Mouse (Mus musculus): ENCODE data around the gene Ccdc113. TPM values are rescaled to one million over a fixed set of nuclear protein-coding genes. Genes with fewer than 3 reads are reported as not detected.
"Not testable (repeated sequence)": the region's sequence is repeated elsewhere in the genome, so short reads cannot be mapped to it uniquely, and the experiment has no call there.

Ccdc113 gene
- polyA plus RNA-seq, 1 experiment from 2014 or later, result not detected

DNA sequence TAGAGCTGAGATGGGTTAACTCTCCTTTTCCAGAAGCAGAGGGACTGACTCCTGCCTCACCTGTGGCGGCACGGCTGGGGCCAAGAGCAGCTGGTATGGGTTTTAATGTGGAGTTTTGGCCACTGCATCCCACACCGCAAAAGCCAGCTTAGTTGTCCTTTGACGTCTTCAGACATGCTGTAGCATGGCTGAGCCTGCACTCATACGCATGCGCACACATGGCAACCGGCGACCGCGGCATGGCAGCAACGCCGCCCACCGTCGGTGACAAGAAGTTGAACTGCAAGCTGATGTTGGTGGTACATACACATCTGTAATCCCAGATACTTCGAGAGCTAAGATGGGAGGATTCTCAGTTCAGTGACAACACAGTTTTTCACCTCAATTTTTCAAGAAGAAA is 67.4 kb downstream of the Ccdc113 start:
- Histone ChIP-seq H3K27me3 (ENCODE audit: control insufficient read depth, insufficient read depth, low read length) (no peaks in the 10 kb centered on the region), H3K27ac (ENCODE audit: low read length) (no peak overlapping the region), H3K4me3 (ENCODE audit: low read depth, low read length) (no peak overlapping the region), H3K4me2 (replicated peaks; ENCODE audit: low read depth, low read length) (no peak overlapping the region), H3K9ac (replicated peaks; ENCODE audit: low read depth, low read length) (no peak overlapping the region), H3K9me3 (ENCODE audit: control insufficient read depth, low read depth, low read length) (no peaks in the 10 kb centered on the region), H3K36me3 (ENCODE audit: control insufficient read depth, insufficient read depth, low read length) (no peaks in the 10 kb centered on the region), H3K4me1 (ENCODE audit: control insufficient read depth, insufficient read depth, low read length) (no peaks in the 10 kb centered on the region)
- WGBS, result 78% methylated on average over 15 of the region's 15 CpGs
- no peak for ATAC-seq (ENCODE audit: insufficient number of reproducible peaks, insufficient read depth, low FRiP score, low read depth)

DNA sequence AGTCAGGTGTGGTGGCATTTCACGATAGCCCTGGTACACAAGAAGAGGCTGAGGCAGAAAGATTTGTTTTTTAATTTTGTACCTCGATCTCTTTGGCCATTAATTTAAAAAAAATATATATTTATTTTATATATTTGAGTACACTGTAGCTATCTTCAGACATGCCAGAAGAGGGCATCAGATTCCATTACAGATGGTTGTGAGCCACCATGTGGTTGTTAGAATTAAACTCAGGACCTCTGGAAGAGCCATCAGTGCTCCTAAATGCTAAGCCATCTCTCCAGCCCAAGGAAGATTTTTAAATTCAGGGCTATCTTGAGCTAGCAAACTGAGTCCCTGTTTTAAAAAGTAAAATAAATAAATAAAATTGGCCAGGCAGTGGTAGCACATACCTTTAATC is 68.3 kb downstream of the Ccdc113 start:
- no peaks in the 10 kb centered on the region for H3K4me1 ChIP-seq (ENCODE audit: control insufficient read depth, insufficient read depth, low read length)
- H3K36me3 ChIP-seq (ENCODE audit: control insufficient read depth, insufficient read depth, low read length), result no peaks in the 10 kb centered on the region
- H3K4me2 ChIP-seq (replicated peaks; ENCODE audit: low read depth, low read length), result no peak overlapping the region
- H3K27me3 ChIP-seq (ENCODE audit: control insufficient read depth, insufficient read depth, low read length), result no peaks in the 10 kb centered on the region
- no peak overlapping the region for H3K27ac ChIP-seq (ENCODE audit: low read length)
- no peak overlapping the region for H3K4me3 ChIP-seq (ENCODE audit: low read depth, low read length)
- 79% methylated on average over 2 of the region's 2 CpGs for WGBS
- no peak overlapping the region for H3K9ac ChIP-seq (replicated peaks; ENCODE audit: low read depth, low read length)
- H3K9me3 ChIP-seq (ENCODE audit: control insufficient read depth, low read depth, low read length), result no peaks in the 10 kb centered on the region
- ATAC-seq (ENCODE audit: insufficient number of reproducible peaks, insufficient read depth, low FRiP score, low read depth), result no peak

DNA sequence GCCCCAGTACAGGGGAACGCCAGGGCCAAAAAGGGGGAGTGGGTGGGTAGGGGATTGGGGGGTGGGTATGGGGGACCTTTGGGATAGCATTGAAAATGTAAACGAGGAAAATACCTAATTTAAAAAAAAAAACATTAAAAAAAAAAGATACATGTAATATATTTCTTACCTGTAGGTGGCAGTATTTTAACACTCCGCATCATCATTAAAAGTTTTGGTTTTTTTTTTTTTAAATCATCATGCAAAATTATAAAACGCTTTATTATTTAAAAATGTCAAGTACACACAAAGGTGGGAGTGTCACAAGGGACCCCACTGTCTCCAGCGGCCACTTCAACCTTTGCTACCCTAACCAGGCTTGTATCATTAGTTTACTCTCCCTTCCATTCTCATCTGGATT is 72.6 kb downstream of the Ccdc113 start:
- WGBS, result 22% methylated on average over 4 of the region's 5 CpGs
- not testable (repeated sequence) for H3K27me3 ChIP-seq (ENCODE audit: control insufficient read depth, insufficient read depth, low read length); H3K4me3 ChIP-seq (ENCODE audit: low read depth, low read length); H3K4me1 ChIP-seq (ENCODE audit: control insufficient read depth, insufficient read depth, low read length); H3K27ac ChIP-seq (ENCODE audit: low read length); ATAC-seq (ENCODE audit: insufficient number of reproducible peaks, insufficient read depth, low FRiP score, low read depth); H3K9me3 ChIP-seq (ENCODE audit: control insufficient read depth, low read depth, low read length); H3K9ac ChIP-seq (replicated peaks; ENCODE audit: low read depth, low read length); H3K4me2 ChIP-seq (replicated peaks; ENCODE audit: low read depth, low read length); H3K36me3 ChIP-seq (ENCODE audit: control insufficient read depth, insufficient read depth, low read length)

DNA sequence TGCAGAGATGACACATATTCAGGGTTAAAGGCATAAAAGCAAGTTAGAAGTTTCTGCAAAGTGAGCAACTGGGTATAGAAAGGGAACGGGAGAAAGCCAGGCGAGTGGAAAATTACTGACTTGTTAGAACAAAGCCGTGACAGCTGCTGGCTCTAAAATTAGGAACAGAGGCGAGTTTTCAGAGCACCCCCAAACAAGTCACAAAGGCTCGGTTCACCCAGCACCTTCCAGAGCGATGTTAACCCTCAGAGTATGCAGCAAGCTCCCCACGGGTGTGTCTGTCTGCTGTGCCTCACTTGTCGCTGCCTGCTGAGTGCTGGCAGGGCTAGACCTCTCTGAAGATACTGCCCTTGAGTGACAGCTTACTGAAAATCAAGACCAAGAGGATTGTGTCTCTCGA is 73.3 kb downstream of the Ccdc113 start:
- H3K4me2 ChIP-seq (replicated peaks; ENCODE audit: low read depth, low read length), result no peak overlapping the region
- no peak overlapping the region for H3K9ac ChIP-seq (replicated peaks; ENCODE audit: low read depth, low read length)
- H3K9me3 ChIP-seq (ENCODE audit: control insufficient read depth, low read depth, low read length), result no peaks in the 10 kb centered on the region
- H3K4me1 ChIP-seq (ENCODE audit: control insufficient read depth, insufficient read depth, low read length), result no peaks in the 10 kb centered on the region
- no peak for ATAC-seq (ENCODE audit: insufficient number of reproducible peaks, insufficient read depth, low FRiP score, low read depth)
- H3K36me3 ChIP-seq (ENCODE audit: control insufficient read depth, insufficient read depth, low read length), result no peaks in the 10 kb centered on the region
- 56% methylated on average over 9 of the region's 9 CpGs for WGBS
- H3K27me3 ChIP-seq (ENCODE audit: control insufficient read depth, insufficient read depth, low read length), result no peaks in the 10 kb centered on the region
- H3K4me3 ChIP-seq (ENCODE audit: low read depth, low read length), result no peak overlapping the region
- no peak overlapping the region for H3K27ac ChIP-seq (ENCODE audit: low read length)

Other genes starting within 250 kb of the Ccdc113 start
- 0.04 and 0.71 TPM in 2 replicates for gene Cngb1, start 227.5 kb upstream of the Ccdc113 start, polyA plus RNA-seq (2014; fragmentation: Nextera tagmentation; extraction: Ambion mirVana)
- gene Tepp, start 223.5 kb upstream of the Ccdc113 start, polyA plus RNA-seq (2014; fragmentation: Nextera tagmentation; extraction: Ambion mirVana), result not detected in 2 replicates
- 7.4 and 8.3 TPM in 2 replicates for gene Zfp319, start 202.1 kb upstream of the Ccdc113 start, polyA plus RNA-seq (2014; fragmentation: Nextera tagmentation; extraction: Ambion mirVana)
- 38.0 and 44.2 TPM in 2 replicates for gene Usb1, start 201.8 kb upstream of the Ccdc113 start, polyA plus RNA-seq (2014; fragmentation: Nextera tagmentation; extraction: Ambion mirVana)
- 21.5 and 22.0 TPM in 2 replicates for gene Mmp15, start 181.8 kb upstream of the Ccdc113 start, polyA plus RNA-seq (2014; fragmentation: Nextera tagmentation; extraction: Ambion mirVana)
- 181 and 187 TPM in 2 replicates for gene Cfap20, start 99.2 kb upstream of the Ccdc113 start, polyA plus RNA-seq (2014; fragmentation: Nextera tagmentation; extraction: Ambion mirVana)
- gene Csnk2a2, start 44.0 kb upstream of the Ccdc113 start, polyA plus RNA-seq (2014; fragmentation: Nextera tagmentation; extraction: Ambion mirVana), result 22.0 and 23.9 TPM in 2 replicates
- gene Prss54, start 42.3 kb downstream of the Ccdc113 start, polyA plus RNA-seq (2014; fragmentation: Nextera tagmentation; extraction: Ambion mirVana), result not detected in 2 replicates
- 21.4 and 25.0 TPM in 2 replicates for gene Gins3, start 99.4 kb downstream of the Ccdc113 start, polyA plus RNA-seq (2014; fragmentation: Nextera tagmentation; extraction: Ambion mirVana)
- 21.0 and 22.3 TPM in 2 replicates for gene Ndrg4, start 142.9 kb downstream of the Ccdc113 start, polyA plus RNA-seq (2014; fragmentation: Nextera tagmentation; extraction: Ambion mirVana)
- 17.4 and 18.8 TPM in 2 replicates for gene Setd6, start 181.8 kb downstream of the Ccdc113 start, polyA plus RNA-seq (2014; fragmentation: Nextera tagmentation; extraction: Ambion mirVana)

Measured in stomach, embryonic 14.5 days (tissue).